Mouse (Mus musculus) CH12.LX (cell line): ENCODE results near the gene Med12. TPM values are rescaled to one million over a fixed set of nuclear protein-coding genes. Genes with fewer than 3 reads are reported as not detected.
"Not testable (repeated sequence)": the region's sequence is repeated elsewhere in the genome, so short reads cannot be mapped to it uniquely, and the experiment has no call there.

Experiments
- DNase-seq: peaks from one replicate; pipeline ENCODE4 v3.0.0-alpha.2; 2013; ENCODE audit errors: extremely low read depth
- H3K27ac ChIP-seq: 2 replicates; pipeline ENCODE4 v1.5.1; 2012; ENCODE audit warnings: low read depth, mild to moderate bottlenecking, control low read depth, moderate library complexity; ENCODE audit not compliant: insufficient read depth
- H3K27me3 ChIP-seq: replicated peaks from 2 replicates; pipeline ENCODE3; 2012; ENCODE audit warnings: inconsistent platforms
- H3K36me3 ChIP-seq, 2 experiments: replicated peaks in 1 of 2; 2 replicates each; pipeline versions ENCODE3 to v1.6.1; 2012; ENCODE audit warnings: inconsistent platforms in 1 of 2, low read length in 1 of 2, mild to moderate bottlenecking in 1 of 2, mixed read lengths in 1 of 2, moderate library complexity in 1 of 2; ENCODE audit not compliant: control insufficient read depth in 1 of 2, insufficient read depth in 1 of 2
- H3K4me1 ChIP-seq, 2 experiments: 2 replicates each; pipeline ENCODE4 v1.6.1; 2012; ENCODE audit warnings: inconsistent platforms in 1 of 2, moderate library complexity in 1 of 2; ENCODE audit not compliant: insufficient read depth in 2 of 2, control insufficient read depth in 1 of 2
- H3K4me2 ChIP-seq: 2 replicates; pipeline ENCODE4 v1.6.1; 2012; ENCODE audit warnings: low read depth, mild to moderate bottlenecking, control low read depth; ENCODE audit not compliant: poor library complexity, insufficient read depth, severe bottlenecking
- H3K4me3 ChIP-seq, 3 experiments: fragments of 150-350 bp in 1 of 3; sonication (generic) in 1 of 3; replicated peaks in 1 of 3; 2 replicates each; pipeline versions ENCODE3 to v1.5.1; 2011 to 2012; ENCODE audit warnings: low read depth in 2 of 3, low read length in 2 of 3, mild to moderate bottlenecking in 2 of 3, moderate library complexity in 2 of 3, control low read depth in 1 of 3, improper control_type of control experiment in 1 of 3, inconsistent platforms in 1 of 3, mixed read lengths in 1 of 3; ENCODE audit not compliant: poor library complexity in 1 of 3
- H3K79me2 ChIP-seq: replicated peaks from 2 replicates; pipeline ENCODE4 v1.6.1; 2012; ENCODE audit warnings: mild to moderate bottlenecking, moderate library complexity; ENCODE audit not compliant: control insufficient read depth, poor library complexity, insufficient read depth, severe bottlenecking; ENCODE audit errors: extremely low read depth
- H3K9ac ChIP-seq: 2 replicates; pipeline ENCODE4 v1.6.1; 2012; ENCODE audit warnings: low read depth, mild to moderate bottlenecking, control low read depth, moderate library complexity; ENCODE audit not compliant: insufficient read depth
- H3K9me3 ChIP-seq: replicated peaks from 2 replicates; pipeline ENCODE3; 2012; ENCODE audit warnings: low read length, inconsistent platforms, mixed read lengths
- BHLHE40 ChIP-seq: IDR thresholded peaks from 2 replicates; pipeline ENCODE4 v1.6.1; 2011; ENCODE audit warnings: mild to moderate bottlenecking, low read depth, low read length, improper control_type of control experiment
- CTCF ChIP-seq, 2 experiments: IDR thresholded peaks in 1 of 2; conservative IDR thresholded peaks in 1 of 2; 2 replicates each; pipeline ENCODE4 v1.5.1; 2011 to 2012; ENCODE audit warnings: low read depth in 2 of 2, low read length in 2 of 2, improper control_type of control experiment in 1 of 2, inconsistent platforms in 1 of 2, mild to moderate bottlenecking in 1 of 2, moderate library complexity in 1 of 2
- E2F4 ChIP-seq: IDR thresholded peaks from 2 replicates; pipeline ENCODE4 v1.6.1; 2011; ENCODE audit warnings: low read depth, low read length, improper control_type of control experiment; ENCODE audit not compliant: insufficient replicate concordance
- ELF1 ChIP-seq: IDR thresholded peaks from 2 replicates; pipeline ENCODE4 v1.6.1; 2014; ENCODE audit warnings: low read depth, mild to moderate bottlenecking, inconsistent platforms, low read length, improper control_type of control experiment
- EP300 ChIP-seq: IDR thresholded peaks from 2 replicates; pipeline ENCODE4 v1.6.1; 2011; ENCODE audit warnings: low read length, improper control_type of control experiment
- ETS1 ChIP-seq: conservative IDR thresholded peaks from 2 replicates; pipeline ENCODE4 v1.6.1; 2012; ENCODE audit warnings: low read depth, mild to moderate bottlenecking, inconsistent platforms, low read length, improper control_type of control experiment, moderate library complexity
- GABPA ChIP-seq: IDR thresholded peaks from 2 replicates; pipeline ENCODE4 v1.6.1; 2012; ENCODE audit warnings: low read depth, low read length, improper control_type of control experiment, inconsistent platforms; ENCODE audit not compliant: insufficient replicate concordance
- HCFC1 ChIP-seq: IDR thresholded peaks from 2 replicates; pipeline ENCODE4 v1.6.1; 2012; ENCODE audit warnings: low read depth, mild to moderate bottlenecking, inconsistent platforms, low read length, improper control_type of control experiment
- JUN ChIP-seq: IDR thresholded peaks from 2 replicates; pipeline ENCODE4 v1.6.1; 2011; ENCODE audit warnings: low read depth, mild to moderate bottlenecking, low read length, improper control_type of control experiment, moderate library complexity; ENCODE audit not compliant: insufficient read depth
- JUND ChIP-seq: conservative IDR thresholded peaks from 2 replicates; pipeline ENCODE4 v1.6.1; 2011; ENCODE audit warnings: low read depth, low read length, improper control_type of control experiment
- KAT2A ChIP-seq: IDR thresholded peaks from 2 replicates; pipeline ENCODE4 v1.6.1; 2012; ENCODE audit warnings: low read length, improper control_type of control experiment, inconsistent platforms; ENCODE audit not compliant: insufficient replicate concordance
- MEF2A ChIP-seq: IDR thresholded peaks from 2 replicates; pipeline ENCODE4 v1.6.1; 2014; ENCODE audit warnings: low read depth, mild to moderate bottlenecking, inconsistent platforms, low read length, improper control_type of control experiment, borderline replicate concordance
- MXI1 ChIP-seq: IDR thresholded peaks from 2 replicates; pipeline ENCODE4 v1.6.1; 2011; ENCODE audit warnings: mild to moderate bottlenecking, low read depth, low read length, improper control_type of control experiment
- NELFE ChIP-seq: IDR thresholded peaks from 2 replicates; pipeline ENCODE4 v1.6.1; 2011; ENCODE audit warnings: low read depth, low read length, improper control_type of control experiment
- PAX5 ChIP-seq: IDR thresholded peaks from 2 replicates; pipeline ENCODE4 v1.6.1; 2012; ENCODE audit warnings: low read length, inconsistent platforms, mixed read lengths
- RAD21 ChIP-seq: IDR thresholded peaks from 2 replicates; pipeline ENCODE4 v1.6.1; 2011; ENCODE audit warnings: low read depth, mild to moderate bottlenecking, low read length, improper control_type of control experiment, moderate library complexity
- RCOR1 ChIP-seq: conservative IDR thresholded peaks from 2 replicates; pipeline ENCODE4 v1.6.1; 2012; ENCODE audit warnings: low read depth, mild to moderate bottlenecking, inconsistent platforms, low read length, improper control_type of control experiment
- SIN3A ChIP-seq: IDR thresholded peaks from 2 replicates; pipeline ENCODE4 v1.6.1; 2012; ENCODE audit warnings: low read length, improper control_type of control experiment, inconsistent platforms
- SMC3 ChIP-seq: IDR thresholded peaks from 2 replicates; pipeline ENCODE4 v1.6.1; 2011; ENCODE audit warnings: low read depth, low read length, improper control_type of control experiment
- TCF12 ChIP-seq: IDR thresholded peaks from 2 replicates; pipeline ENCODE4 v1.6.1; 2014; ENCODE audit warnings: low read depth, mild to moderate bottlenecking, inconsistent platforms, low read length, improper control_type of control experiment
- UBTF ChIP-seq: IDR thresholded peaks from 2 replicates; pipeline ENCODE4 v1.6.1; 2012; ENCODE audit warnings: low read depth, mild to moderate bottlenecking, inconsistent platforms, low read length, improper control_type of control experiment, moderate library complexity
- USF2 ChIP-seq: conservative IDR thresholded peaks from 2 replicates; pipeline ENCODE4 v1.6.1; 2011; ENCODE audit warnings: low read depth, low read length, improper control_type of control experiment
- ZC3H11A ChIP-seq: IDR thresholded peaks from 2 replicates; pipeline ENCODE4 v1.6.1; 2012; ENCODE audit warnings: low read depth, mild to moderate bottlenecking, inconsistent platforms, low read length, improper control_type of control experiment
- ZKSCAN1 ChIP-seq: IDR thresholded peaks from 2 replicates; pipeline ENCODE4 v1.6.1; 2012; ENCODE audit warnings: low read depth, inconsistent platforms, low read length, improper control_type of control experiment, borderline replicate concordance
- dilution Hi-C: fragments of 300-500 bp; cut with MboI; formaldehyde crosslinking; loops from 2 replicates; pipeline ENCODE4 v1.14.3; 2020; ENCODE audit warnings: low sequenced_read_pairs; ENCODE audit not compliant: extremely low pct_unique_long_range_greater_than_20kb, extremely low pct_ligation_motif_present
- in situ Hi-C: fragments of 300-500 bp; cut with MboI; formaldehyde crosslinking; loops from 3 replicates; pipeline ENCODE4 v1.14.3; 2019; ENCODE audit warnings: low sequenced_read_pairs, low pct_ligation_motif_present, low pct_unique_long_range_greater_than_20kb, mixed read lengths
- polyA plus RNA-seq: library from polyadenylated mRNA; unstranded; fragments of >175 nt; gene quantifications from 2 replicates; pipeline ENCODE4 v1.2.1, GENCODE M21; 2012; ENCODE audit warnings: low read depth; ENCODE audit not compliant: insufficient read length
- total RNA-seq, 2 experiments: library from RNA; depleted of rRNA; stranded (reverse); fragments of 300-350 nt in 1 of 2; fragments of >200 nt in 1 of 2; gene quantifications; 2 replicates each; pipeline ENCODE4 v1.2.3; 2012 to 2014

Med12 gene
- total and polyA plus RNA-seq, 3 experiments, result 15.7 to 66.4 (median 40.3) TPM

- no peak for TF ChIP-seq SIN3A
- TF ChIP-seq ZKSCAN1, result no peak
- TF ChIP-seq EP300, result no peak
- TF ChIP-seq MEF2A, result no peak
- no peak for TF ChIP-seq NELFE
- TF ChIP-seq KAT2A, result no peak
- TF ChIP-seq SMC3, result peak; percentile 16; the same call in 1 of the 2 replicates
- no peak for TF ChIP-seq PAX5
- TF ChIP-seq GABPA, result no peak
- TF ChIP-seq USF2, result no peak
- no peak for TF ChIP-seq ELF1
- TF ChIP-seq CTCF (conservative IDR thresholded peaks at IDR 0.05 in 1 of 2, IDR thresholded peaks at IDR 0.05 in 1 of 2; ENCODE audit: low read depth in 2 of 2, low read length in 2 of 2), result peak; percentile 37 to 41; a peak in 2 of 4 replicates
- no peak for TF ChIP-seq ETS1
- no peak for TF ChIP-seq E2F4
- TF ChIP-seq HCFC1, result no peak
- no peak for TF ChIP-seq TCF12
- TF ChIP-seq ZC3H11A, result no peak
- Histone ChIP-seq H3K4me2 (no peak overlapping the region), H3K4me1 (peaks cover 3 to 13% of the 10 kb centered on the region in 2 experiments; a peak in 3 of 4 replicates), H3K4me3 (no peak overlapping the region), H3K27ac (no peak overlapping the region), H3K36me3 (no peaks in the 10 kb centered on the region), H3K79me2 (no peaks in the 10 kb centered on the region), H3K27me3 (no peaks in the 10 kb centered on the region), H3K9me3 (no peaks in the 10 kb centered on the region), H3K9ac (no peak overlapping the region)
- dilution Hi-C loops, result no loop called here
- in situ Hi-C loops, result loop anchor here (5.0 kb wide), 1 partner anchor 202 kb away; no protein-coding TSS in a partner anchor
- peak; percentile 30 for DNase-seq
Measured at GRCm38 (mm10) chrX:101334606-101335005, 60.8 kb downstream of the Med12 start.

- no peak overlapping the region for H3K4me3 ChIP-seq
- H3K27ac ChIP-seq, result no peak overlapping the region
- H3K79me2 ChIP-seq, result no peaks in the 10 kb centered on the region
- peaks cover 3 to 10% of the 10 kb centered on the region in 2 experiments; a peak in 2 of 4 replicates for H3K4me1 ChIP-seq
- no peaks in the 10 kb centered on the region for H3K27me3 ChIP-seq
- in situ Hi-C loops, result no loop called here
- H3K9me3 ChIP-seq, result no peaks in the 10 kb centered on the region
- TF ChIP-seq KAT2A, result no peak
- no peak for TF ChIP-seq MXI1
- TF ChIP-seq E2F4, result no peak
- peak in 1 of 2 experiments; percentile 23; a peak in 1 of 4 replicates for TF ChIP-seq CTCF (conservative IDR thresholded peaks at IDR 0.05 in 1 of 2, IDR thresholded peaks at IDR 0.05 in 1 of 2; ENCODE audit: low read depth in 2 of 2, low read length in 2 of 2)
- no peak for TF ChIP-seq JUND
- TF ChIP-seq UBTF, result no peak
- TF ChIP-seq RCOR1, result no peak
- no peak for TF ChIP-seq JUN
- TF ChIP-seq RAD21, result peak; percentile 0
- no peak for TF ChIP-seq BHLHE40
- TF ChIP-seq GABPA, result no peak
- no peak for DNase-seq
- H3K4me2 ChIP-seq, result peak overlapping the region; percentile 21; the same call in 1 of the 2 replicates
- dilution Hi-C loops, result no loop called here
- no peaks in the 10 kb centered on the region for H3K36me3 ChIP-seq
- H3K9ac ChIP-seq, result no peak overlapping the region; the same call in 1 of the 2 replicates
Measured at GRCm38 (mm10) chrX:101338666-101339065, 64.8 kb downstream of the Med12 start.

- in situ Hi-C loops, H3K36me3 ChIP-seq, H3K9ac ChIP-seq, H3K4me2 ChIP-seq, DNase-seq, H3K9me3 ChIP-seq, H3K27ac ChIP-seq, H3K4me3 ChIP-seq, H3K4me1 ChIP-seq, H3K27me3 ChIP-seq, H3K79me2 ChIP-seq, dilution Hi-C loops: not testable (repeated sequence)
Measured at GRCm38 (mm10) chrX:101342837-101343236, 69.0 kb downstream of the Med12 start.
